In the genomic region with DNA sequence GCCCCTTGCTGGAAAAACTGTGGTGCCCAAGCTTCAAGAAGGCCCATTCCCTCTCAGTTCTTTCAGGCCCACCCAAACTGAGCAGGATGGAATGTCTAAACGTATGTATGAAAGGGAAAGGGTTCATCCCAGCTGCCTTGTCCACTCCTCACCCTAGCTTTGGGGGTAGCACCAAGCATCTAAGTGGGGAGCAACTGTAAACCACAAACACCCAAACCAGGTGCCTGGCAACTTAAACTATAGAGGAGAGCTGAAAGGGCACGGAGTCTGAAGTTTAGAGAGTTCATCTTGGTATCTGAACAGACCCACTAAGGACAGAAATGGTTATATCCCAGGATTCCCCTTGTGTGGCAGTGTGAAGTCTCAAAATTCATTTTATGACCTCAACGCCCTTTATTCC, we compare ENCODE assay signal across 7 mouse cellular contexts.
DNase-seq lines count a peak whose midpoint lies in the region; ATAC-seq and TF ChIP-seq lines count a peak whose summit lies in the region.

No protein-coding gene starts in this region.

- peak overlapping the region; percentile 63; the same call in 1 of the 2 replicates for H3K4me3 ChIP-seq in spleen, adult 2 months (ENCODE audit: extremely low read depth, insufficient read depth, insufficient read length)
- H3K4me3 ChIP-seq in midbrain, embryonic 10.5 days = peak overlapping the region; percentile 56

- no peak for TF ChIP-seq CTCF in spleen, adult 2 months (IDR thresholded peaks at IDR 0.05; ENCODE audit: extremely low read depth, insufficient read depth, insufficient read length, insufficient replicate concordance)

- no peaks in the 10 kb centered on the region for H3K27me3 ChIP-seq in spleen, adult 2 months (ENCODE audit: control insufficient read depth, insufficient read depth, low read length)
- H3K27me3 ChIP-seq in midbrain, embryonic 10.5 days (ENCODE audit: low read depth, poor library complexity, severe bottlenecking) = no peaks in the 10 kb centered on the region

- no peak for TF ChIP-seq POLR2A in spleen, adult 2 months (IDR thresholded peaks at IDR 0.05; ENCODE audit: low read depth, low read length)

- DNase-seq in spleen, adult 2 months (ENCODE audit: low read depth in 1 of 2, low spot score in 2 of 2) = no peak
- DNase-seq in spleen, adult 12 weeks (ENCODE audit: low spot score) = no peak
- peak; percentile 7 for DNase-seq in heart, postnatal 4 days
- DNase-seq in midbrain, embryonic 10.5 days (ENCODE audit: low spot score) = no peak
- no peak for DNase-seq in spleen, postnatal 4 days (ENCODE audit: low spot score in 2 of 2)
- no peak for DNase-seq in Muller cell, postnatal 12 days (ENCODE audit: inconsistent ontology term)

- no peaks in the 10 kb centered on the region for H3K36me3 ChIP-seq in spleen, adult 2 months (ENCODE audit: control insufficient read depth, insufficient read depth, low read length)
- no peaks in the 10 kb centered on the region for H3K36me3 ChIP-seq in midbrain, embryonic 10.5 days

- H3K9me3 ChIP-seq in midbrain, embryonic 10.5 days (replicated peaks) = no peaks in the 10 kb centered on the region

- no peak overlapping the region for H3K27ac ChIP-seq in spleen, adult 2 months (ENCODE audit: insufficient read depth, low read length)
- H3K27ac ChIP-seq in midbrain, embryonic 10.5 days (replicated peaks) = peak overlapping the region; percentile 98

- peaks cover 7% of the 10 kb centered on the region; the same call in 1 of the 2 replicates for H3K4me1 ChIP-seq in spleen, adult 2 months (ENCODE audit: control insufficient read depth, insufficient read depth, insufficient read length)
- H3K4me1 ChIP-seq in midbrain, embryonic 10.5 days = peaks cover 68% of the 10 kb centered on the region

- WGBS in spleen, adult 2 months = 36% methylated on average over 3 of the region's 3 CpGs
- WGBS in midbrain, embryonic 10.5 days = 33% methylated on average over 3 of the region's 3 CpGs

- ATAC-seq in cerebellum, adult (ENCODE audit: insufficient number of reproducible peaks, low FRiP score, low TSS enrichment) = no peak
